Mouse (Mus musculus) liver, adult (tissue): ENCODE data around the gene Prl8a1.

Experiments used
- GATA4 ChIP-seq: IDR thresholded peaks from 2 replicates; pipeline ENCODE4 v1.6.1; 2014; ENCODE audit warnings: mild to moderate bottlenecking, low read length; ENCODE audit not compliant: insufficient replicate concordance

Gene Prl8a1

DNA sequence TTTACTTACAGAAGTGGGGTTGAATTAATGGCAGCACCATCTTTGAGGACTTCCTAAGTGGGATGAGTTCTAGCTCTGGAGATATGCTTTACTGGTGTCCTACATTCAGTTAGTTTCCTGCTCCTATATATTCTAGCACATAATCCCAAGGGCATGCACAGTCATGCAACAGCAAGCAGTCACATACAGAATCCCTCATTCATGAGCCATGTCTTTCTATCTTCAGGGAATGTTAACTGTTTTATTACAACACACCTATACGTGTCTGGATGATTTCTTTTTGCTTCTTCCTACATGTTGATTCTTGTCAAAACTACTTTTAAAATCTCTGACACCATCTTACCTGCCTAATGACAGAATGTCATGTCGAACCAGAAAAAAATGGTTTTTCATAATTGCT, at the start of gene Prl8a1:
Gene Prl8a1, minus strand, starts transcription at position 101 of the 400 bp plus-strand sequence.
- TF ChIP-seq GATA4 = no peak

DNA sequence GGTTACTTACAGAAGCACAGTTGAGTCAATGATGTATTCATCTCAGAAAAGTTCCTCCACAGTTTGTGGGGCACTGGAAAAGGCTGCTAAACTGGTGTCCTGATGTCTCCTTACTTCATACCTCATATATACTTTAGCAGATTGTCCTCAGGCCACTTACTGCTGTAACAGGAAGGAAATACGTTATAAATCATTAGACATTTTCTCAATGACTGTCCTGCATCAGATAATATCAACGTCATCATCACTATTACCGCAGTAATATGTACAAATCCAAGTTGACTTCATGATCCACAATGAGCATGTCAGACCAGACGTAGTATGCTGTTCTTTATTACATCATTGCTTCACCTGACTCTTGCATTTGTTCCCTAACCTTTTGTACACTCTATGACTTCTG, 28.5 kb upstream of the Prl8a1 start, which contains the start of gene Prl7b1:
Gene Prl7b1, minus strand, starts transcription at position 101 of the 400 bp plus-strand sequence.
- TF ChIP-seq GATA4 = no peak

- TF ChIP-seq GATA4 = no peak
Measured at GRCm38 (mm10) chr13:27564506-27564905, 17.5 kb downstream of the Prl8a1 start, which contains the start of gene Prl8a9. Gene Prl8a9, minus strand, starts transcription at chr13:27564606.

GRCm38 (mm10) chr13:27553336-27553735, 28.6 kb downstream of the Prl8a1 start:
- TF ChIP-seq GATA4 = no peak
